Mouse (Mus musculus) heart, adult 11 months (tissue): ENCODE data around the gene Snx17.
A peak's percentile ranks its signal among the peaks of the same experiment; 100 is the strongest.

Source experiments
- DNase-seq: peaks from one replicate; pipeline ENCODE4 v3.0.0; 2022

The Snx17 gene

GRCm38 (mm10) chr5:31192939-31193630 is at the start of gene Snx17, which contains the start of gene Eif2b4:
Gene Snx17, plus strand, starts transcription at chr5:31193227.
Gene Eif2b4, minus strand, starts transcription at chr5:31193430.
- DNase-seq, result peak; percentile 100

DNA sequence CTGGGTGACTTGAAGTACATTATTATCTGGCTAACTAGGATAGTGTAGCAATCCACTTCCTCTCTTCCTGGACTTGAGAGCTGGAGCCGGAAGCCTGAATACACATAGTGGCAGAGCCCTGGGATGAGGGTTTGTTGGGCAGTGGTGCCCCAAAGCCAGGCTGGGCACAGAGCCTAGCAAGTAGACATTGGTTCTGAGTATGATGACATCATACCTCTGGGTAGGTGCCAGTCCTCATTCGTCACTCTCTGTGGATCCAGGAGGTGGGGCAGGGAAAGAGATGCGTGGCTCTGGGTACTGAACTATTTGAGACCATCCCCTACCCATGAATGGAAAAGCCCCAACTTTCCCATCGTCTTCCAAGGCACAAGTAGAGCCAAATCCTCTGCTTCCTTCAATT is 43.2 kb upstream of the Snx17 start:
- peak; percentile 92 for DNase-seq

DNA sequence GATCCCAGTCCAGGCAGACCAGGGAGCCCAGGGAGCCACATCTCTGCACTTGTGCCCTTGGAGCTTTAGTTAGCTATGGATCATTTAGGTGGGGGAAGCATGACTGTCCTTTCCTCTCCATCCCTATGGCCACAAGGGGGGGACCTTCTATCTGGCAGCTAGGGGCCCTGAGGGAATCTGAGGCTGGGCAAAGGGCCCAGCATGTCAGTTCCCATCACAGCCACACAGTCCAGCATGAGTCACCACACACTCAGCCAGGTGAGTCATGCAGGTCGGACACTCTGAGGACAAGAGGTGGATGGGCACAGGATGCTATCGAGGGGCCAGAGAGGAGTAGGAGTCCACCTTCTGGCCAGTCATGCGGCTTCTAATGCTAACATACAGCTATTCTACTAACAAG is 41.3 kb upstream of the Snx17 start:
- peak; percentile 96 for DNase-seq

DNA sequence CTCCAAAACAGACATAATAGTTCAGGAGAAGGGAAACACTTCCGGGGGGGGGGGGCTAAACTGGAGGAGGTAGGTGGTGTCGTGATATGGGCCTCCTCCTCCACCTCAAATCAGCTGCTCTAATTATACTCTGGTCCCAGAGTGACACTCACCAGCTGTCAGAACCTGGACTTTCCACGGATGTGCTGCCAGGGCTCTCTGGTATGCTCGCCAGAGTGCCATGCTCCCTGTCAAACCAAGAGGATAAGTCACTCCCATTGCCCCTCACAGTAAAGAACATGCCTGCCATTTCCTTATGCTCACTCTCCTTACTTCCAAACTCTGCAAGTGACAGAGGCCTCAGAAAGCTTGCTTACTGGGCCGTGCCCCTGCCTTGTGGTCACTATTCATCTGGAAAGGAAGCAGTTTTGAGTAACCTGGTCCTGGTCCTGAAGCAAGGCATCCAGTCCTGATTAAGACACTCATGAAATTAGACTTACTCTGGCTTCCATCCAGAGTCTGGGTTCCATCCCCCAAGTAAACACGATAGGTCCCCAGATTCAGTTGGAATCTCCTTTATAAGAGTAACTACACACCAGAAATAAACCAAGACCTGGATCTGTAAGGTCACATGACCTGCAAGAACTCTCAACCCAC is 39.4 kb upstream of the Snx17 start:
- peak; percentile 96 for DNase-seq

DNA sequence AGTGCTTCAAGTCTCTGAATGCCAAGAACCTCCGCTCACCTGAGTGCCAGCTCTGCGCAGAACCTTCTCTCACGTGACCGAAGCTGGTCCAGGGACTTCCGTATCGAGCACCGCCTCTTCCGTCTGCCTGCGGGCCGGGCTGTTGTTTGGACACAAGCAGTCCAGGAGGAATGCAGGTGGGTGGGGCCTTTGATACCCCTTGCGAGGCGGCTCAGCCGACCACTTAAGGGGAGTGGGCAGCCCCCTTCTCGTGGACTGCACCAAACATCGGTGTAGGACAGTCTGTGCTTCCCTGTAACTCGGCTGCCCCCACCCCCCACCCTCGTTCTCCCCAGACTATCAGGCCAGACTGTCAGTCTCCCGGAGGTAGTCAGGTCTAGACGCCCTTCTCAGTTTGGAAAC is 38.9 kb upstream of the Snx17 start, which contains the start of gene Mpv17:
TSS of gene Mpv17 (minus strand) at position 100 of the 402 bp plus-strand sequence.
- DNase-seq, result peak; percentile 99

- DNase-seq, result no peak
Observed at GRCm38 (mm10) chr5:31162462-31162861, 30.6 kb upstream of the Snx17 start.

- peak; percentile 52 for DNase-seq
Observed at GRCm38 (mm10) chr5:31164878-31165277, 28.1 kb upstream of the Snx17 start.

GRCm38 (mm10) chr5:31168630-31169029 is 24.4 kb upstream of the Snx17 start:
- DNase-seq, result no peak

DNA sequence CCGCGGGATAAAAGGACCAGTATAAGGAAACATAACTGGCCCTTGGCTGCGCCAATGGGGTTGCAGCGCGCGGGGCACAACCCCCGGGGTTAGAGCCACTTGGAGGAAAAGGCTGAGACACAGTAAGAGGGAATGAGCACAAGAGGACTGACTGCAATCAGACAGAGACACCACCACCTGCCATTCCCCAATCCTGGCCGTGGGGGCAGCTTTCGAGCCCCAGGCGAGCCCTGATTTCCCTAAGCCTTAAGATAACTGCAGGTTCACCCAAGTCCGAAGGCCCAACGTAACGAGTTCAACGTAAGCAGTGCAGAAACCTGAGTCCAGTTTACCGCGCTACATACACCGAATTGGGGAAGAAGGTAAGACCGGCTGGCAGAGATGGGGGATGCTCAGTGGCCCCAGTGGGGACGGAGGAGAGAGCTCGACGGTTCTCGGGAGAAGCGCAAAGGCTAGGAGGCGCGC is 13.7 kb upstream of the Snx17 start:
- peak; percentile 95 for DNase-seq

- peak; percentile 99 for DNase-seq
Observed at GRCm38 (mm10) chr5:31179766-31180630, 13.0 kb upstream of the Snx17 start, which contains the start of the genes Gm29609 and Gtf3c2. Gene Gm29609, minus strand, starts transcription at chr5:31179911. Gene Gtf3c2, minus strand, starts transcription at chr5:31180144.

DNA sequence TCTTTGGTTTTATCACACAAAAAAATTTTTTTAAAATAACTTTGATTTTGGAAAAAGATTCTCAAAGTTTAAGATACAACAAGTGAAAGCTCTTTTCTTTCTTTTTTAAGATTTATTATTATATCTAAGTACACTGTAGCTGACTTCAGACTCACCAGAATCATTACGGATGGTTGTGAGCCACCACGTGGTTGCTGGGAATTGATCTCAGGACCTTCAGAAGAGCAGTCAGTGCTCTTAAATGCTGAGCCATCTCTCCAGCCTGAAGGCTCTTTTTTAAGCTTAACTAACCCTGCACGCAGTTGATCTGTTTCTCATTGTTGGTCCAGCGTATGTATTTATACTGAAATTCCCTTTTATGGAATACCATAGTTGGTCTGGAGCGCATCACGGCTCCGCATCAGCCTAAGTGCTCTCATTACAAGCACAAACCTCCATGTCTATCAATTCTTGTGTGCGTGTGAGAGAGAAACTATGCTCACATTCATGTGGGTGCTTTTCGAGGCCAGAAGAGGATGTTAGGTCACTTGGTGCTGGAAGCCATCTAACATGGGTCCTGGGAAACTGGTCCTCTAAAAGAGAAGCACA is 11.8 kb upstream of the Snx17 start:
- peak; percentile 77 for DNase-seq

- DNase-seq, result peak; percentile 42
Observed at GRCm38 (mm10) chr5:31183678-31184077, 9.3 kb upstream of the Snx17 start.

GRCm38 (mm10) chr5:31188223-31188840 is 4.7 kb upstream of the Snx17 start:
- DNase-seq, result peak; percentile 75

GRCm38 (mm10) chr5:31190201-31190600 is 2.8 kb upstream of the Snx17 start:
- peak; percentile 86 for DNase-seq

DNA sequence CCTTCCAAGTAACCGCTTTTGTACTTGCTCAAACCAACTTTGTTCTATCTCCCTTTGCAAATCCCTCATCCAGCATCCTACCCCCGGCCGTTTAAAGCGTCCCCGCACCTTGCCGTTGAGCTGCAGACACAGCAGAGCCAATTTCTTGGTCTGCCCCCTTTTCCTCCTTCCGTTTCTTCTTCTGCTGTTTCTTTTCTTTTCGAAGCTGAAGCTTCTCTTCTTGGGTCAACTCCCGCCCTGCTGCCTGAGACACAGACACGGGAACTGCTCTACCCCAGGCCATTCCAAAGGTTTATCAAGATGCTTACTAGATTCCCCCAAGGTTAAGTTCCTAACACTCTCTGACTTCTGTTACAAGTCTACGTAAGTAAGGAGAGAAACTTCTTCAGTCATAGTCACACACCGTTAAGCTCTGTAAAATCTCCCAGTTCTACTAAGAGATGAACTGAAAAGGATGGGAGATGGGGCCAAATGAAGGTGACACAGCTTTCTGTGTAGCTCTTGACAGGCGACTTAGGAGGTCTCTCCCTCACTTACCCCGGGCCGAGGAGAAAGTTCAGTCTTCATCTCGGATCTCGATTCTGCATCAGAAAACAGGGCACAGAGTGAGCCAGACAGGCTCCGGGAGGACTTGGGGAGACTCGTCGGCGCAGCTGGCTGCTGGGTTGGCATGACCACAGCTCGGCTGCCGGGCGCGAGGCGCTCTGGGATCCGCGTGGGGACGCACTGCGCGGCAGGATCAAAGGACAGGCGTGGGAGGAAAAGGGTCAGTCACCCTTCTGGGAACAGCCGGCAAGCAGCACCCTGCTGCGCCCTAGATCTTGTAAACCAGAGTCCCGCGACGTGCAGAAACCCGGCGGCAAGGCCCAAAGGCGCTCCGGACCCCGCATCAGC is 735 bp upstream of the Snx17 start:
- peak; percentile 67 for DNase-seq

DNA sequence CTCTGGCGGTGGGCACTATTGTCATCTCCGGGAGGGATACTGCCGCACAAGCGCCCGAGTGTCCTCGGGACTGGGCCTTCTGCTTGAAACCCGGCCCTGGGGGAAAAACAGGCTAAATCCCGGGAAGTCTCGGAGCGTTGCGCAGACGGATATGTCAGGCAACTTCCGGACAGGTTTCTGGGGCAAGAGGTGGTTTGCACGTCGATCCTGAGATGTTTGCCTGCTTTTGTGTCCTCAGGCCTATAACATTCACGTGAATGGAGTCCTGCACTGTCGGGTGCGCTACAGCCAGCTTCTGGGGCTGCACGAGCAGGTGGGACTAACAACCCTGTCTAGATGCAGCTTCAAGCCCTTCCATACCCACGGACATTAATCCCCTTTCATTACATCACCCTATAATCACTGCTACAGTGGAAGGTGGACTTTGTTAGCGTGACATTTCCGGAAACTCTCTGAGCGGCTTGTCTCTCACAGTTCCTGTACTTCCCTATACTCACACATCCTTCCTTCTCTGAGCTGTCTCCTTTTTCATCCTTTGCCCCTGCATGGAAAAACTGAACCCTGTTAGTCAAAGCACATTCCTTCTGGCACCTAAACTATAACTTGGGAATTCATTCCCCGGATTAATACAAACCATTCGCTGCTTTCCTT is 729 bp downstream of the Snx17 start:
- no peak for DNase-seq

DNA sequence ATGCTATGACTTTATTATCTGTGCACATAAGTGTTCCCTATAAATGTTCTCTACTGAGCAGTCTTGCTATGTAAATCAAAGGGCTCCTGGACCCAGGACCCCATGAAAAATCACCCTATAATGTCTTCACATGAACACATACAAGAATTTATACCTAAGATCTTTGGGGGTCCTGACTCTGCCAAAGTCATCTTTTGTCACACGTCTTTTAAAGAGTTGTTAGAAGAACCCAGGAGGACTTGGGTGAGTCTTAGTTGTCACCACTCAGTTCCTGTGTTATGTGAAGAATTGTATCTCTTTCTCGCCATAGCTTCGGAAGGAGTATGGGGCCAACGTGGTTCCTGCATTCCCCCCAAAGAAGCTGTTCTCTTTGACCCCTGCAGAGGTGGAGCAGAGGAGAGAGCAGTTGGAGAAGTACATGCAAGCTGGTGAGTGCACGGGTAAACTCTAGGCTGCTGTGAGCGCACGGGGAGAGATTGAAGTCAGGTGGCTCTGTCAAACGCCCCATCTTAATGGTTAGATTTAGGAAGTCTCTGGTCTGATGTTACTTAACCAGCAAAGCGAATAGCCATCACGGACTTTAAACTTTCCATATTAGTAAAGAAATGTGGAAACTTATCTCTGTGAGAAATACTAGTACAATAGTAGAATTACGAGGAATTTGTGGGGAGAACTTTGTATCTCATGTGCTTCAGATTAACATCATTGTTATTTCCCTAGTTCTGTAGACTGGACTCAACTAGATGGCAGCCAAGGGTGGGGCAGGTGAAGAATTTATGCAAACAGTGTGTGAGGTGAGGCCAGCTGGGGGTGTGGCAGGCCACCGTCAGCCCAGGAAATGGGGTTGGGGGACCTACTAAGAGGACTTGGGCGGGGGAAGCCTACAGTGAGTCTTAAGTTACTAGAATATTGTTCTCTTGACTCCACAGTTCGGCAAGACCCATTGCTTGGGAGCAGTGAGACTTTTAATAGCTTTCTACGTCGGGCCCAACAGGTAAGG is 1.8 kb downstream of the Snx17 start:
- peak; percentile 87 for DNase-seq

DNA sequence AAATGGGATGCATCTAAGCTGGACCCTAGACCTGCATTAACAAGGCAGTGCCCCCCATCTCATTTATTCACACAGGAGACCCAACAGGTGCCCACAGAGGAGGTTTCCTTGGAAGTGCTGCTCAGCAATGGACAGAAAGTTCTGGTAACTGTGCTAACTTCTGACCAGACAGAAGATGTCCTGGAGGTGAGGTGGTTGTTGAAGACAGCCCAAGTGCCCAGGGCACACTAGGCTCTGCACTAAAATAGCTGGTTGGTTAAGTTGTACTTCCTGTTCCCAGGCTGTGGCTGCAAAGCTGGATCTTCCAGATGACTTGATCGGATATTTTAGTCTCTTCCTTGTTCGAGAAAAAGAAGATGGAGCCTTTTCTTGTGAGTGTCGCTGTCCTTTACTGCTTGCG is 2.6 kb downstream of the Snx17 start:
- peak; percentile 90 for DNase-seq

DNA sequence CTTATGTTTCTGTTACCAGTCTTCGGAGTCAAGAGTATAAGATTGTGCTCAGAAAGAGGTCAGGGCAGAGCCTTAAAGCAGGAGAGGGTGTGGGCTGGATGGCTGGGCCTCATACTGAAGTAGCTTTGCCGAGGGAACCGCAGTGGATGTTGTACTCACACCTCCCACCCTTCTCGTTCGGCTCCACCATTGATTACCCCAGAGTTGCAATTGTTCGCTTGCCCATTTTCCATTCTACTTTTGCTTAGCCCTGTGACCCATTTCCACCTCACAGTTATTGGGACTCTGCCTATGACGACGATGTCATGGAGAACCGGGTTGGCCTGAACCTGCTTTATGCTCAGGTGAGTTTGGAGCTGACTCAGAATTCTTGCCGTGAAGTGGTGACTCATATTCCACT is 3.2 kb downstream of the Snx17 start:
- DNase-seq, result peak; percentile 85
